Mouse (Mus musculus) T-helper 1 cell (primary cell): ENCODE data around the gene Deup1.

Experiments used
- in situ Hi-C: fragments of 300-600 bp; cut with MboI, MseI; formaldehyde crosslinking; loops from one replicate; pipeline ENCODE4 v1.15.1; 2025; ENCODE audit warnings: high pct_unique_total_duplicates

Deup1 gene

DNA sequence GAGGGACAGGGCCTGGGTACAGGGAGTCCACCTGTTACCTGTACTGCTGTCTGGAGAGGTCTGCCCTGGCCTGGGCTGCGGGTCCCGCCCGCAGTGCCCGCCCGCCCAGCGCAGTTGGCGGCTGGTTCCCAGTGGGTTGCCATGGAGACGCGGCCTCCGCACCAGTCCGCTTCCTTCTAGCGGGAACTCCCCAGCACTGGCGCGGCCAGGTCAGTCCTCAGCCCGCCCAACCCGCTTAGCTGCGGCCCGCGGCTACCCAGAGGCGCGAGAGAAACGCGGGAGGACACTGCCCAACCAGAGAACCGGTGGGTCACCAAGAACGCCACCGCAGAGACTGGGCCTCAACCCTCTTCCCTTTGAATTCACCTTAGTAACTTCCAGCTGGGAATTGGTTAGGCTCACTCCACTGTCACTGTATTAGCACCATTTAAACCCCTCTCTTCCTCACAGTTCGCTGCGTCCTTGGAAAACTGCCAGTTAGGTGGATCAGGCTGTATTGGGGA lies at the start of gene Deup1:
Gene Deup1 (minus strand): TSS at position 149 of the 503 bp plus-strand sequence.
- in situ Hi-C loops, result loop anchor here (10.0 kb wide), 1 partner anchor 1533 kb away; no protein-coding TSS in a partner anchor

- in situ Hi-C loops, result no loop called here
Measured at GRCm38 (mm10) chr9:15672251-15672650, 44.5 kb upstream of the Deup1 start.

- in situ Hi-C loops, result no loop called here
Measured at GRCm38 (mm10) chr9:15670002-15670527, 42.3 kb upstream of the Deup1 start.

- in situ Hi-C loops, result no loop called here
Measured at GRCm38 (mm10) chr9:15669452-15669851, 41.7 kb upstream of the Deup1 start.

- in situ Hi-C loops, result no loop called here
Measured at GRCm38 (mm10) chr9:15664606-15665005, 36.9 kb upstream of the Deup1 start.

DNA sequence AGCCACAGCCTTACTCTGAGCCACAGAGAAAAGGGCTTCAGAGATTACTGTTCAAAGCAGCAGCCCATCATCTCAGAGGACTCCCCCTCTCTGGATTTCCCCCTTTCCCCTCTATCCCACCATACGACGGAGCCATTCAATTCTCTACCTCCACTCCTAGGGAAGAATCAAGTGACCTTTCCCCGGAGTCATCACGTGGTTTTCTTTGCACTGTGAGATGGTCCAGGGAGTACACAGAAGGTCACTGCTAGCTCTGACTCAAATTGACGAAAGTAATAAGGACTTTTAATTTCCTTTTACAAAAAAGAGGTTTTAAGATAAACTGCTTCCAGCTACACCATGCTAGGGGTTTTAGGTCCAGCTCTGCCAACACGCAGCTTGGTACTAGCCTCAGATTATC lies 31.3 kb upstream of the Deup1 start:
- in situ Hi-C loops, result no loop called here

- in situ Hi-C loops, result no loop called here
Measured at GRCm38 (mm10) chr9:15658236-15658785, 30.6 kb upstream of the Deup1 start.

GRCm38 (mm10) chr9:15653036-15653435 lies 25.3 kb upstream of the Deup1 start:
- in situ Hi-C loops, result no loop called here

DNA sequence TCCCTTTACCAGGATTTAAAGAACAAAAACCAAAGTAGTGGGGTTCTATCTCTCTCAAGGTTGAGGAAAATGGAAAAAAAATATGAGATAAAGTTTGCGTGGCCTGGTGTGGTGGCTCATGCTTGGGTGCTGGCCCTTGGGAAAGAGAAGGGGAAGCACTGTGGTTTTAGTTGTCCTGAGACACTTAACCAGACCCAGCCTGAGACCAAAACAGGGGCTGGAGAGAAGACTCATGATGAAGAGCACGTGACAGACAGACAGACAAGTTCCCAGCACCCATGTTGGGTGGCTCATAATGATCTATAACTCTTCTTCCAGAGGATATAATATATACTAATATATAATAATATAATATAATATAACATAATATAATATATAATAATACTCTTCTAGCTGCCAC lies 22.2 kb upstream of the Deup1 start:
- in situ Hi-C loops, result no loop called here

GRCm38 (mm10) chr9:15627384-15627783 lies 349 bp downstream of the Deup1 start:
- in situ Hi-C loops, result loop anchor here (10.0 kb wide), 1 partner anchor 1533 kb away; no protein-coding TSS in a partner anchor

GRCm38 (mm10) chr9:15624739-15625138 lies 3.0 kb downstream of the Deup1 start:
- in situ Hi-C loops, result loop anchor here (10.0 kb wide), 1 partner anchor 1530 kb away; no protein-coding TSS in a partner anchor

DNA sequence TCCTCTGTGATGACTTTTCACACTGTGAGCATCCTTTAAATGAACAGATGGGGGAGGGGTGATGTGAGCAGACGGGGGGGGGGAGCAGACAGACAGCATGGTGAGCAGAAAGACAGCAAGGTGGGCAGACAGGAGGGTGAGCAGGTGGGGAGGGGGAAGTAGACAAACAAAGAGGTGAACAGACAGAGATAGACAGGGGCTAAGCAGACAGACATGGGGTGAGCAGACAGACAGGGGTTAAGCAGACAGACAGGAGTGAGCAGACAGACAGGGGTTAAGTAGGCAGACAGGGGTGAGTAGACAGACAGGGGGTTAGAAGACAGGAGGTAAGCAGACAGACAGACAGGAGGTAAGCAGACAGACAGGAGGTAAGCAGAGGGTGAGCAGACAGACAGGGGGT lies 8.0 kb downstream of the Deup1 start:
- in situ Hi-C loops, result loop anchor here (10.0 kb wide), 1 partner anchor 1525 kb away; no protein-coding TSS in a partner anchor

DNA sequence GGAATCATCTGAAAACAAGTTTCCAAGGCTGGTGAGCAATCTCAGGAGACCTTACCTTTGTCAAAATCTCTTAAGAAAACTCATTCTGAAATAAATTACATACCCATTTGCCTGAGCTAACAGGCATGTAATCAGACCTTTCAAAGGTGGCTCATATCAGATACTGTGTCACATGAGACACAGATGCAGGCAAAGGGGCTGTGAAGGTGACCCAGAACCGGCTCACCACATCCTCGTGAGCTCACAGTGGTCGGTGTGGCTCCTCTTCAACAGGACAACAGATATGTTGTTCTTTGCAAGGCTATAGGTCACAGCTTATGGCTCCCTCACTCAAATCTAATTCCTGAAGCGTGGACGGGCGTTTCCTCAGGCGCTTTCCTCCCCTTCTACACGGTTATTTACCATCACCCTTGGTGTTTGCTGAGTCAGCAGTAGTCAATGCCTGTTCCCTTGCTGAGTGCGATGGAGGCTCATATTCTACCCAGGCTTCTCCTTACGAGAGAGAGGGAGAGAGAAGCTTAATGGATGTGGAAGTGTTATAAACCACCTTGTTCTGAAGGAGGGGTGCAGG lies 8.6 kb downstream of the Deup1 start:
- in situ Hi-C loops, result no loop called here

GRCm38 (mm10) chr9:15617061-15617460 lies 10.7 kb downstream of the Deup1 start:
- in situ Hi-C loops, result no loop called here

- in situ Hi-C loops, result no loop called here
Measured at GRCm38 (mm10) chr9:15616471-15616870, 11.3 kb downstream of the Deup1 start.

DNA sequence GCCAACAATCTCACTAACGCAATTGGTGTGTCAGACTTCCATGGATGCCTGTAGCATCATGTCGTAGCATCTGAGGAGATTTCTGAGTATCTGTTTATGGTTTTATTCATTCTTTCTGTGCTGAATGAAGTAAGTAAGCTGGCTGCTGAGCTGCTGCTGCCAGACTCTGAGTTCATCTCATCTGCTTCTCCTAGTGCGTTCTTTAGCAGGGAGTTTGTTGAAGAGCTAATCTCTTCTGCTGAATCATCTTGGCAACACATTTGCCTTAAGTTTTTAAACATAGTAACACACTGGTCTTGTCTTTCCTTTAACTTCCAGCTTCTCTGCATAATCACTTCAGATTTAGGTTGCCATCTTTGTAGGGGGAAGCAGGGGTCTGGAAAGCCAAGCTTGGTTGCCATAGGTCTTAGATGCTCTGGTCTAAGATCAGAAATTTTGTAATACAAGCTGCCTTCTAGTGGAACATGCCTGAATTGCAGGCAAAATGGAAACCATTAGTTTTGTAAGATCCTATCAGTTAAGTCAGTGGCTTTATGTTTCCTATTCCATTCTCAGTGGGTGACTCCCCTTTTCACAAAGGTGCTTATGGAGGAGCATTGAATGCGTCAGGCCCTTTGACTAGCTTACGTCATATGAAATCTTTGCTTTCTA lies 18.3 kb downstream of the Deup1 start:
- in situ Hi-C loops, result no loop called here

- in situ Hi-C loops, result no loop called here
Measured at GRCm38 (mm10) chr9:15607601-15608000, 20.1 kb downstream of the Deup1 start.

GRCm38 (mm10) chr9:15603156-15603555 lies 24.6 kb downstream of the Deup1 start:
- in situ Hi-C loops, result no loop called here

- in situ Hi-C loops, result no loop called here
Measured at GRCm38 (mm10) chr9:15600859-15601540, 26.7 kb downstream of the Deup1 start.

- in situ Hi-C loops, result no loop called here
Measured at GRCm38 (mm10) chr9:15600156-15600858, 27.4 kb downstream of the Deup1 start.

DNA sequence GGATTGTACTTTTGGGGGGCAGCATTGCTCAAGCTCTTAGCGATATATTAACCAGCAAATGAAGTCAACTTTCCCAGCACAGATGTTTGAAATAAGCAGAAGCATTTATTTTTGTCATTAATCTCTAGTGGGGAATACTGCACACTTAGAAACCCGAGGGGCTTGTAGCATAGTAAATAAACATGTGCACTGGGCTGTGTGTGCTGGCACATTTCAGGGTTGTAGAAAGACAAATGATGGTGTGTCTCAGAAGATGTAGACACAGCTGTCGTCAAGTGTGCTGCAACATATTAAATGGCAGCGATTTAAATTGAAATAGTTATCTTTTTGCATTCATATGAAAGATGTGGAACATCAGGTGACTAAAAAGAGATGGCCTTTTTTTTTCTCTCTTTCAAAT lies 31.1 kb downstream of the Deup1 start:
- in situ Hi-C loops, result no loop called here
